Mouse (Mus musculus): ENCODE data around the gene Ttc38.
"Not testable (repeated sequence)": the region's sequence is repeated elsewhere in the genome, so short reads cannot be mapped to it uniquely, and the experiment has no call there.

Gene Ttc38

GRCm38 (mm10) chr15:85822011-85822359 is 10.1 kb upstream of the Ttc38 start:
- DNase-seq (ENCODE audit: low spot score in 2 of 2): no peak

- DNase-seq (ENCODE audit: low spot score in 2 of 2): no peak
Observed at GRCm38 (mm10) chr15:85826676-85827075, 5.4 kb upstream of the Ttc38 start.

GRCm38 (mm10) chr15:85828071-85828470 is 4.0 kb upstream of the Ttc38 start:
- DNase-seq (ENCODE audit: low spot score in 2 of 2): no peak

- no peak for DNase-seq (ENCODE audit: low spot score in 2 of 2)
Observed at GRCm38 (mm10) chr15:85829470-85829869, 2.6 kb upstream of the Ttc38 start.

GRCm38 (mm10) chr15:85832599-85832998 is 493 bp downstream of the Ttc38 start:
- DNase-seq (ENCODE audit: low spot score in 2 of 2): no peak

GRCm38 (mm10) chr15:85835335-85835734 is 3.2 kb downstream of the Ttc38 start:
- DNase-seq (ENCODE audit: low spot score in 2 of 2): no peak

- no peak for DNase-seq (ENCODE audit: low spot score in 2 of 2)
Observed at GRCm38 (mm10) chr15:85836887-85837286, 4.8 kb downstream of the Ttc38 start.

- peak in 1 of 2 experiments; percentile 8 for DNase-seq (ENCODE audit: low spot score in 2 of 2)
Observed at GRCm38 (mm10) chr15:85840983-85841382, 8.9 kb downstream of the Ttc38 start.

- DNase-seq (ENCODE audit: low spot score in 2 of 2): no peak
Observed at GRCm38 (mm10) chr15:85841796-85842360, 9.8 kb downstream of the Ttc38 start.

GRCm38 (mm10) chr15:85845071-85845470 is 13.0 kb downstream of the Ttc38 start:
- no peak for DNase-seq (ENCODE audit: low spot score in 2 of 2)

- DNase-seq (ENCODE audit: low spot score in 2 of 2): no peak
Observed at GRCm38 (mm10) chr15:85851656-85852392, 19.7 kb downstream of the Ttc38 start.

- DNase-seq (ENCODE audit: low spot score in 2 of 2): peak in 1 of 2 experiments; percentile 11
Observed at GRCm38 (mm10) chr15:85858980-85859489, 26.9 kb downstream of the Ttc38 start.

GRCm38 (mm10) chr15:85859490-85860031 is 27.5 kb downstream of the Ttc38 start, which contains the start of gene Gtse1:
Gtse1 (plus strand) TSS chr15:85859745.
- DNase-seq (ENCODE audit: low spot score in 2 of 2): peak; percentile 92 to 95

- DNase-seq (ENCODE audit: low spot score in 2 of 2): not testable (repeated sequence)
Observed at GRCm38 (mm10) chr15:85865913-85866312, 33.8 kb downstream of the Ttc38 start.

GRCm38 (mm10) chr15:85867696-85868095 is 35.6 kb downstream of the Ttc38 start:
- peak; percentile 45 to 57 for DNase-seq (ENCODE audit: low spot score in 2 of 2)

- no peak for DNase-seq (ENCODE audit: low spot score in 2 of 2)
Observed at GRCm38 (mm10) chr15:85877336-85877735, 45.2 kb downstream of the Ttc38 start.

- DNase-seq (ENCODE audit: low spot score in 2 of 2): peak; percentile 83 to 87
Observed at GRCm38 (mm10) chr15:85878848-85879497, 46.9 kb downstream of the Ttc38 start, which contains the start of gene Trmu. Trmu (plus strand) TSS chr15:85879312.

GRCm38 (mm10) chr15:85879498-85879895 is 47.4 kb downstream of the Ttc38 start:
- DNase-seq (ENCODE audit: low spot score in 2 of 2): no peak

- DNase-seq (ENCODE audit: low spot score in 2 of 2): no peak
Observed at GRCm38 (mm10) chr15:85885606-85886005, 53.5 kb downstream of the Ttc38 start.

- no peak for DNase-seq (ENCODE audit: low spot score in 2 of 2)
Observed at GRCm38 (mm10) chr15:85889235-85889634, 57.1 kb downstream of the Ttc38 start.

GRCm38 (mm10) chr15:85891971-85892370 is 59.9 kb downstream of the Ttc38 start:
- no peak for DNase-seq (ENCODE audit: low spot score in 2 of 2)

GRCm38 (mm10) chr15:85892498-85893118 is 60.5 kb downstream of the Ttc38 start:
- no peak for DNase-seq (ENCODE audit: low spot score in 2 of 2)

All from spleen, postnatal 36 days (tissue).